In the genomic region with DNA sequence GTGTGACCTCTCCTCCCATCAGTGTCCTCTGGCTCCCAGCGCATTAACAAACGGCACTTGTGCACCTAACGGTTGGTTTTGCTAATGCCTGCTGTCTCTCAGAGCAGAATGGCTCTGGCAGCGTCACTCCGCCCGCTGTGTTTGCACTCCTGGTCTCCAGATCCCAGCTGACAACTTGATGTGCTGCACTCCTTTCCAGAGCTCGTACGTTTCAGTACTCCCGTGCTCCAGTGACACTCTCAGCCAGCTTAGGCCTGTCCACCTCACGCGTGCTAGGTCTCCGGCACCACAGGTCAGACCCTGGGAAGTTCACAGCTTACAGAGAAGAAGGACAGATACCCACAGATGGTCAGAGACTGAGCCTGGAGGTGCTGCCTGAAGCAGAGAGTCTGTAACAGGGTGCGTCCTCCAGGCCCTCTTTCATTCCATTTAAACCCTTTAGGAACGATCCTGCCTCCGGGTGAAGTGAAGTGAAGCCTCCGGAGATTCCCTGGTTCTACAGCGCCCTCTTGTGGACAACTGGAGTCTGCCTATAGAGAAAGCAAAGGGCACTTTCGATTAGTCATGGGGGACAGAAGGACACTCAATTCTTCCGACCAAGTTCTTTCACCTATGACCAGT, we compare ENCODE assay signal across 8 mouse cellular contexts. TPM values are rescaled to one million over a fixed set of nuclear protein-coding genes. Genes with fewer than 3 reads are reported as not detected.
DNase-seq lines count a peak whose midpoint lies in the region; ATAC-seq and TF ChIP-seq lines count a peak whose summit lies in the region.

No protein-coding gene starts in this region.

- H3K27me3 ChIP-seq in thymus, adult 2 months (ENCODE audit: control insufficient read depth, insufficient read depth, low read length): no peaks in the 10 kb centered on the region
- H3K27me3 ChIP-seq in intestine, postnatal 0 days (replicated peaks; ENCODE audit: control insufficient read depth, insufficient read depth, low read length): no peaks in the 10 kb centered on the region
- H3K27me3 ChIP-seq in limb, embryonic 14.5 days (ENCODE audit: control insufficient read depth, insufficient read depth, low read length): no peaks in the 10 kb centered on the region
- H3K27me3 ChIP-seq in midbrain, embryonic 16.5 days (ENCODE audit: control insufficient read depth, insufficient read depth, low read depth, low read length): no peaks in the 10 kb centered on the region
- H3K27me3 ChIP-seq in stomach, embryonic 16.5 days (ENCODE audit: control insufficient read depth, insufficient read depth, low read length): no peaks in the 10 kb centered on the region

- H3K4me1 ChIP-seq in thymus, adult 2 months (replicated peaks; ENCODE audit: control insufficient read depth, insufficient read depth, low read length): no peaks in the 10 kb centered on the region
- H3K4me1 ChIP-seq in cortical plate, adult 2 months (ENCODE audit: control insufficient read depth, insufficient read depth, low read length): peaks cover 2% of the 10 kb centered on the region; the same call in 1 of the 2 replicates
- 0 out of 2 replicates have a peak, but pooled peaks cover 4% of the 10 kb centered on the region for H3K4me1 ChIP-seq in intestine, postnatal 0 days (replicated peaks; ENCODE audit: control insufficient read depth, insufficient read depth, low read length)
- no peaks in the 10 kb centered on the region for H3K4me1 ChIP-seq in limb, embryonic 14.5 days (ENCODE audit: control insufficient read depth, insufficient read depth, low read length)
- peaks cover 6% of the 10 kb centered on the region for H3K4me1 ChIP-seq in midbrain, embryonic 16.5 days (ENCODE audit: control insufficient read depth, insufficient read depth, low read length)
- H3K4me1 ChIP-seq in stomach, embryonic 16.5 days (ENCODE audit: control insufficient read depth, insufficient read depth, low read length): 0 out of 2 replicates have a peak, but pooled peaks cover 9% of the 10 kb centered on the region

- H3K4me3 ChIP-seq in thymus, adult 2 months (ENCODE audit: control insufficient read depth, insufficient read depth, low read length): no peak overlapping the region
- no peak overlapping the region; the same call in 1 of the 2 replicates for H3K4me3 ChIP-seq in cortical plate, adult 2 months (ENCODE audit: insufficient read depth, low read length)
- 0 out of 2 replicates have a peak overlapping the region, but pooled peaks have one; percentile 16 for H3K4me3 ChIP-seq in intestine, postnatal 0 days (ENCODE audit: low read depth, low read length)
- peak overlapping the region; percentile 14; the same call in 1 of the 2 replicates for H3K4me3 ChIP-seq in limb, embryonic 14.5 days (replicated peaks; ENCODE audit: low read length)
- H3K4me3 ChIP-seq in midbrain, embryonic 16.5 days (ENCODE audit: low read depth, low read length): no peak overlapping the region
- no peak overlapping the region; the same call in 1 of the 2 replicates for H3K4me3 ChIP-seq in stomach, embryonic 16.5 days (replicated peaks; ENCODE audit: low read length)

- H3K27ac ChIP-seq in thymus, adult 2 months (ENCODE audit: control insufficient read depth, insufficient read depth, low read length): no peak overlapping the region
- H3K27ac ChIP-seq in cortical plate, adult 2 months (ENCODE audit: insufficient read depth, low read length): no peak overlapping the region
- H3K27ac ChIP-seq in intestine, postnatal 0 days (ENCODE audit: low read depth, low read length): no peak overlapping the region
- no peak overlapping the region for H3K27ac ChIP-seq in limb, embryonic 14.5 days (replicated peaks; ENCODE audit: low read depth, low read length)
- no peak overlapping the region for H3K27ac ChIP-seq in midbrain, embryonic 16.5 days (ENCODE audit: low read length)
- no peak overlapping the region for H3K27ac ChIP-seq in stomach, embryonic 16.5 days (ENCODE audit: low read length)

- H3K9ac ChIP-seq in intestine, postnatal 0 days (ENCODE audit: low read depth, low read length): no peak overlapping the region
- 0 out of 2 replicates have a peak overlapping the region, but pooled peaks have one; percentile 25 for H3K9ac ChIP-seq in limb, embryonic 14.5 days (ENCODE audit: low read depth, low read length, severe bottlenecking)
- H3K9ac ChIP-seq in midbrain, embryonic 16.5 days (ENCODE audit: low read depth, low read length): no peak overlapping the region
- peak overlapping the region; percentile 41; the same call in 1 of the 2 replicates for H3K9ac ChIP-seq in stomach, embryonic 16.5 days (ENCODE audit: low read length)

- no peaks in the 10 kb centered on the region for H3K36me3 ChIP-seq in thymus, adult 2 months (ENCODE audit: control insufficient read depth, insufficient read depth, low read length)
- H3K36me3 ChIP-seq in intestine, postnatal 0 days (ENCODE audit: control insufficient read depth, insufficient read depth): no peaks in the 10 kb centered on the region
- no peaks in the 10 kb centered on the region for H3K36me3 ChIP-seq in limb, embryonic 14.5 days (ENCODE audit: control insufficient read depth, insufficient read depth, low read length)
- no peaks in the 10 kb centered on the region for H3K36me3 ChIP-seq in midbrain, embryonic 16.5 days (ENCODE audit: control insufficient read depth, insufficient read depth, low read length)
- no peaks in the 10 kb centered on the region for H3K36me3 ChIP-seq in stomach, embryonic 16.5 days (ENCODE audit: control insufficient read depth, insufficient read depth, low read length)

- peak; percentile 41; the same call in 1 of the 2 replicates for TF ChIP-seq CTCF in thymus, adult 2 months (IDR thresholded peaks at IDR 0.05; ENCODE audit: borderline replicate concordance, control insufficient read depth, extremely low read depth, insufficient read depth, low read length, poor library complexity)
- TF ChIP-seq CTCF in cortical plate, adult 2 months (IDR thresholded peaks at IDR 0.05; ENCODE audit: extremely low read depth, insufficient read depth, low read length): peak; percentile 88
- TF ChIP-seq CTCF in intestine, postnatal 0 days (IDR thresholded peaks at IDR 0.05; ENCODE audit: low read depth): peak; percentile 96

- H3K4me2 ChIP-seq in intestine, postnatal 0 days (replicated peaks; ENCODE audit: low read depth): peak overlapping the region; percentile 61
- H3K4me2 ChIP-seq in limb, embryonic 14.5 days (replicated peaks; ENCODE audit: low read depth, low read length, severe bottlenecking): peak overlapping the region; percentile 37
- H3K4me2 ChIP-seq in midbrain, embryonic 16.5 days (ENCODE audit: low read length): peak overlapping the region; percentile 35
- peak overlapping the region; percentile 37; the same call in 1 of the 2 replicates for H3K4me2 ChIP-seq in stomach, embryonic 16.5 days (ENCODE audit: low read depth, low read length)

- no peak for TF ChIP-seq POLR2A in thymus, adult 2 months (IDR thresholded peaks at IDR 0.05; ENCODE audit: control insufficient read depth, extremely low read depth, insufficient read depth, low read length, poor library complexity)
- TF ChIP-seq POLR2A in cortical plate, adult 2 months (IDR thresholded peaks at IDR 0.05; ENCODE audit: extremely low read depth, insufficient read depth, low read length): no peak
- TF ChIP-seq POLR2A in limb, embryonic 14.5 days (IDR thresholded peaks at IDR 0.05; ENCODE audit: borderline replicate concordance, extremely low read depth, insufficient read depth, insufficient read length): no peak

- peak; percentile 62 for ATAC-seq in intestine, postnatal 0 days
- ATAC-seq in limb, embryonic 14.5 days (ENCODE audit: low FRiP score, low read depth): no peak
- ATAC-seq in midbrain, embryonic 16.5 days: peak; percentile 39; the same call in 1 of the 2 replicates
- ATAC-seq in stomach, embryonic 16.5 days (ENCODE audit: insufficient read depth, low FRiP score): peak; percentile 49; the same call in 1 of the 2 replicates

- no peaks in the 10 kb centered on the region for H3K9me3 ChIP-seq in intestine, postnatal 0 days (ENCODE audit: control insufficient read depth)
- no peaks in the 10 kb centered on the region for H3K9me3 ChIP-seq in limb, embryonic 14.5 days (ENCODE audit: control insufficient read depth, low read length)
- no peaks in the 10 kb centered on the region for H3K9me3 ChIP-seq in midbrain, embryonic 16.5 days (replicated peaks; ENCODE audit: control insufficient read depth, low read length, poor library complexity, severe bottlenecking)
- H3K9me3 ChIP-seq in stomach, embryonic 16.5 days (replicated peaks; ENCODE audit: control insufficient read depth, low read length): no peaks in the 10 kb centered on the region

- WGBS in thymus, adult 2 months: 54% methylated on average over 19 of the region's 19 CpGs
- 29% methylated on average over 19 of the region's 19 CpGs for WGBS in intestine, postnatal 0 days
- 24% methylated on average over 19 of the region's 19 CpGs for WGBS in limb, embryonic 14.5 days
- 22% methylated on average over 19 of the region's 19 CpGs for whole genome bisulfite sequencing in midbrain, embryonic 16.5 days
- WGBS in stomach, embryonic 16.5 days: 22% methylated on average over 19 of the region's 19 CpGs

- peak; percentile 53 for DNase-seq in thymus, adult 2 months
- no peak for DNase-seq in thymus, adult 18-20 months
- peak; percentile 70 to 80 for DNase-seq in gastrocnemius, postnatal 4 days (ENCODE audit: low spot score in 2 of 2)
- peak; percentile 91 for DNase-seq in limb, embryonic 14.5 days (ENCODE audit: low spot score)

RNA-seq across cellular contexts. Expression of a gene that starts 37.9 kb away (rescaled TPM):
- 0.07 TPM in 1 of 2 replicates, not detected in the other for polyA plus RNA-seq in thymus, adult 2 months (2012; rRNA removed)
- polyA plus RNA-seq in cortical plate, adult 2 months (2012; rRNA removed): not detected in 2 replicates
- not detected for total RNA-seq in gastrocnemius, postnatal 4 days (2021)
- not detected in 2 replicates for polyA plus RNA-seq in intestine, postnatal 0 days (2015; fragmentation: Nextera tagmentation; extraction: Ambion mirVana)
- polyA plus RNA-seq in limb, embryonic 14.5 days (2012; rRNA removed): not detected in 2 replicates
- polyA plus RNA-seq in limb, embryonic 14.5 days (2014; fragmentation: Nextera tagmentation; extraction: Ambion mirVana): not detected in 2 replicates
- not detected in 2 replicates for polyA plus RNA-seq in midbrain, embryonic 16.5 days (2015; fragmentation: Nextera tagmentation; extraction: Ambion mirVana)
- polyA plus RNA-seq in stomach, embryonic 16.5 days (2015; fragmentation: Nextera tagmentation; extraction: Ambion mirVana): not detected in 2 replicates

Comparison
In these comparisons a context has a peak if more than half of its experiments do, and no peak if none do; other contexts are left out.
1. DNase-seq: peak in thymus, adult 2 months (single experiment), gastrocnemius, postnatal 4 days (2 of 2) and limb, embryonic 14.5 days (single experiment); none in thymus, adult 18-20 months (0 of 2).
2. H3K4me3 ChIP-seq: peak in intestine, postnatal 0 days (single experiment) and limb, embryonic 14.5 days (single experiment); none in thymus, adult 2 months (single experiment), cortical plate, adult 2 months (single experiment), midbrain, embryonic 16.5 days (single experiment) and stomach, embryonic 16.5 days (single experiment).
3. CTCF ChIP-seq: peak in every context shown above with its lines; median percentile 96 in intestine, postnatal 0 days; 88 in cortical plate, adult 2 months; 41 in thymus, adult 2 months.
4. H3K9ac ChIP-seq: peak in limb, embryonic 14.5 days (single experiment) and stomach, embryonic 16.5 days (single experiment); none in intestine, postnatal 0 days (single experiment) and midbrain, embryonic 16.5 days (single experiment).
5. Peak in every context shown above with its lines, with median percentiles within 50 percentile points of each other: H3K4me2 ChIP-seq.